Mouse (Mus musculus): Measurements from ENCODE around the gene Kif21b.

DNA sequence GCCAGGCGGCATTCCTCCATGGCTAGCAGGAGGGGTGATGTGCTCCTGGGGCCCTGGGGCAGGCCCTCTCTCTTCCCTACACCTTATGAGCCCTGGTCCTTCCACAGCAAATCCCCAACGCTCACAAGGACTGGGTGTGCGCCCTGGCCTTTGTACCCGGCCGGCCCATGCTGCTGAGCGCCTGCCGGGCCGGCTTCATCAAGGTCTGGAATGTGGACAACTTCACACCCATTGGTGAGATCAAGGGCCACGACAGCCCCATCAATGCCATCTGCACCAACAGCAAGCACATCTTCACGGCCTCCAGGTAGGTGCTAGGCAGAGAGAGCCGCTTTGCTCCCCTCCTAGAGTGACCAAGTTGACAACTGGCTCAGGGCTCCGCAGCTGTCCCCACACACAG, 41.5 kb downstream of the Kif21b start:
- TF ChIP-seq GATA1 (IDR thresholded peaks at IDR 0.05; ENCODE audit: borderline replicate concordance, low read length): no peak
- no peak for TF ChIP-seq FLI1 (IDR thresholded peaks at IDR 0.05; ENCODE audit: low read length)
